Mouse (Mus musculus) monocyte, adult 2 months (primary cell): Measurements from ENCODE around the gene Fasn.

Experiments used
- DNase-seq, 2 experiments: peaks; one replicate each; pipeline ENCODE4 v3.0.0; 2022; ENCODE audit warnings: low spot score in 2 of 2, low read depth in 1 of 2

Fasn gene

GRCm38 (mm10) chr11:120829757-120830532 is 5.6 kb upstream of the Fasn start:
- DNase-seq = no peak

DNA sequence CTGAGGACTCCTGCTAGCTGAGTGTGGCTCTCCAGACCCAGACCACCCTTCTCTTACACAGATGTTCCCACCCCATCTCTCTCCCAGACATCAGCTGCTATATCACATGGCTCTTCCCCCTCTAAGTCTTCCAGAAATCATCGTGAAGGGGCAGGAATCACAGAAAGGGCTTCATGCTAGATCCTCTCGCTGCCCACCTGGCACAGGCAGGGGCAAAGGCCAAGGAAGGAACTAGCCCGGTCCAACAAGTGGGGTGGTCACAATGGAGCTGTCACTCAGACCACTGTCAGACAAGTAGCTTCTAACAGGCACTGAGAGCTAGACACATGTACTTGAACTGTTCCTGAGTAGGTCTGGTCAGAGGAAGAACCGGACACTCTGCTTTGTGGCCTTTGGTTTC is 4.1 kb upstream of the Fasn start:
- no peak for DNase-seq

DNA sequence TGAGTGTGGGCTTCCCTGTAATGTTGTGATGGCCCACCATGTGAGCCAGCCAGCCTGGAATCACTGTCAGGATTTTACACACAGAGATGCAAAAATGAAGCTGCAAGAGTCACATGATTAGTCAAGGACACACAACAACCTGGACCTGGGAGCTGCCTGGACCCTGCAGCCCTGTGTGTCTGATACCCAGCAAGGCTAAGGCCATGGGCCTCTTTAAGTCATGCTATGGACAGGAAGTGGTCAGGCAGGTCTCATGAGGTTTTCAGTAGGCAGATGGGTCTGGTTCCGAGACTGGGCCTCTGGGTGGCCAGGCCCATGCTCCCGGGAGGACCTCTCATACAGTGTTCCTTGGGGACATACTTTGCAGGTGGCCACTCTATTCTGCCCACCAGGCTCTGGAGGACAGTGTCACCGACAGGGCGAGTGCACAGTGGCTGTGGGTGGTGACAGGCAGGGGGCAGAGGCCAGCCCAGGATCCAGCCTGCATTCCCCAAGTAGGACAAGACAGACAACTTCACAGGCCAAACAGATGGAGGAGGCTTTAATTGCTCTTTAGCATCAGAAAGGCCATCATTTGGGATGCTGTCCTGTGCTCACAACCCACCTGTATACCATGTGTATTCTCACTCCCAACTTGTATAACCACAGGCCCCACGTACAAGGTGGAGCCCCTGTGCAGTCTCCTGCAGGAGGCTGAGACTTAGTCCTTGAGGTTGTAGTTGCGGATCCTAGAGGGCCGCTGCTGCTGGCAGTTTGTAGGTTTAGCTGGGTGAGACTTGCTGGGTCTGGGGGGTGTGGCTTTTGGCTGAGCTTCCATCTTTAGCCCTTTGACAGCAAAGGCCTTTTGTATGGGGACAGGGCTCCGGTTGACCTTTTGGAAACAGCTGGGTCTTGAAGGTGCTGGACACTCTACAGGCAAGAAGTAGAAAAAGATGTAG is 1.9 kb upstream of the Fasn start:
- DNase-seq = no peak

GRCm38 (mm10) chr11:120825289-120825863 is 1.0 kb upstream of the Fasn start:
- no peak for DNase-seq

DNA sequence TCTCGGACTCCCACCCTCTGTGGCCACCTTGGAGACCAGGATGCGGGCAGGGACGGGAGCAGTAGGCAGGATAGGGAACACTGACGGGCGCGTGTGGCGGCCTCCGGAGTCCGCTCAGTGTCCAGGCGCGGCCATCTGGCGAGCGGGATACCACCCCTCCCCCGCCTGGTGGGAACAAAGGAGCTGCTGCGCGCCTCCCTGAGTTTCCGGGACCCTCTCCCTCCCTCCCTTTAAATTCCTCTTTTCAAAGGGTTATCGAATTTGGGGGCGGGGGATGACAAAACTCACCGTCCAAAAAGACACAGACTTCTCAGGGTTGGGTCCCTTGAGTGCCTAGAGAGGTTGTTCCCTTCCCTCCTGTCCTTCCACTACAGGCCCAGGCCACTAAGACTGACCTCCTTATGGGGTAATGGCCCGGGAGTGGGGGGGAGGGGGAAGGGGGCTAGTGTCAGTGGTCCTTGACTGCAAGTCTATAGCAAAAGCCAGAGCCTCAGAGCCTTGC is 491 bp upstream of the Fasn start:
- DNase-seq = no peak

DNA sequence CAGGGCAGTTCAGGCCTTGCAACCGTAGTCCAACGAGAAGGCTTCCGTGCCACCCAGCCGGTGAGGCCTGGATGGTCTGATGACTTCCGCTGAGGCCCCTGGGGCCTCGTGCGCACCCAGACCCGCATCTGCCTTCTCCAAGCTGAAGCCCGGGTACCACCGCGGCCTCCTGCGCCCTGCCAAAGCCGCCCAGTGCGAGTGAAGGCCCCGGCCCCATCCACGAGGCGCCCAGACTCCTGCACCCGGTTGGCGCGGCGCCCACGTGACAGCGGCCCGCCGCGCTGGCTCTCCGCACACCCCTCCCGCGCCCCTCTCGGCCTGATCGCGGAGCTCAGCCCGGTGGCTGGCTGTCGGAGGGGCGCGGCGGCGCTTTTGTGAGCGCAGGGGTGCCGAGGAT is 798 bp downstream of the Fasn start:
- DNase-seq = no peak

DNA sequence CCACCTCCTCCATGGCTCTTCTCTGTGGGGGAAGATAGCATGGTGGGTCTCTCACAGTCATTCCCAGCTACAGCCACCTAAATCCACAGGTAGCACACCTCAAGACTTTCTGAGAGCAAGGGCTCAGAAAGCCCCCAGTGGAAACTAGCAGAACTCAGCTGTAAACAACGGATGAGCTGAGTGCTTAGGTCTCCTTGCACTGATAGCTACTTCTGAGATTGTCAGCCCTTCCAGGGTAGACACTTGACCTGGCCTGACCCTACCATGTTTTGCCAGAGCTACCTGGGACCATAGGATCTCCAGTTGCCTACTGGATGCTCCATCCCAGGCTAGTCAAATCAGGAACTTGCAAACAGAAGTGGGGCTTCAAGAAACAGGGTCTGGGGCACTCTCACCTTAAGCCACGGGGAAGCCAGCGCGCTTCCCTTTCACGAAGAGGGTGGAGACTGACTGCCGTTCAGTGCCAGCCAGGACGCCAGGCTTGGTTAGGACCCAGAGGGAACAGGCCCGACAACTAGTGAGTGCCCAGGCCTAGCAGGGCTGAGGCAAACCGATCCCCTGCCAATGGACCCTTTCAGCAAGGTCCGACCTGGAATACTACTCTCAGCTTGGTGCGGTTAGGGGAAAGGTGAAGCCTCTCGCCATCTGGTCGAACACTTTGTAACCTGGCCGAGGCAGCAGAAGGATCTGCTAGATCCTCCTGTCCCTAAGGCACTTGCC is 1.4 kb downstream of the Fasn start:
- no peak for DNase-seq

DNA sequence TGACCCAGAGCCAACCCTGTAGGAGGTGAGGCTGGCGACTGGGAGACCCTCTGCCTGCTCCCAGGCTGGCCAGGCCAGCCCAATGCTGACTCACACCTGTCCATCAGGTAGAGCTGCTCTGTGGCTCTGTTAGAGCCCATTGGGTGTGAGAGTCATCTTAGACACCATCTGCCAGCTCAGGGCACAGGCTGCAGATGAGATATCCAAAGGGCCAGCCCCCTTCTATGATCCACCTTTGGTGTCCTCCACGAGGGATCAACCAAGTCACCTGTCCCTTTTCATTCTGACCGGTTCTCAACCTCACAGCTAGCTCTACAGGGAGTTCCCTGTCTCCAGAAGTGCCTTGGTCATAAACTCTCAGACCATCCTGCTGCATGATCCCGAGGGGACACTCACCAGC is 2.0 kb downstream of the Fasn start:
- no peak for DNase-seq

GRCm38 (mm10) chr11:120821076-120821922 is 3.0 kb downstream of the Fasn start:
- DNase-seq = no peak

DNA sequence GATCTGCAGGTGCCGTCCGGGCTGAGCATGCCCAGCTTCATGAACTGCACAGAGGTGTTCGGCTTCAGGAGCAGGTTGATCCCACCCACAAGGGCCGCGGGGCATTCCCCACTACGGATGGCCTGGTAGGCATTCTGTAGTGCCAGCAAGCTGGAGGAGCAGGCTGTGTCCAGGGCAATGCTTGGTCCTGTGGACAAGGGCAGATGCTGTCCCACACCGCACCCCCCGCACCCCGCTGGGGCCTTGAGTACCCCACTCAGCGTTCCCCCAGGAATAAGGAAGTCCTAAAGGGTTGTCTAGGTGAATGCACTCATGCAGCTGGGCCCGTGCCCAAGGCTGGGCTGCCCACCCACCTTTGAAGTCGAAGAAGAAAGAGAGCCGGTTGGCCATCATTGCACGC is 3.8 kb downstream of the Fasn start:
- no peak for DNase-seq

- no peak for DNase-seq
Measured at GRCm38 (mm10) chr11:120819556-120819955, 4.8 kb downstream of the Fasn start.

DNA sequence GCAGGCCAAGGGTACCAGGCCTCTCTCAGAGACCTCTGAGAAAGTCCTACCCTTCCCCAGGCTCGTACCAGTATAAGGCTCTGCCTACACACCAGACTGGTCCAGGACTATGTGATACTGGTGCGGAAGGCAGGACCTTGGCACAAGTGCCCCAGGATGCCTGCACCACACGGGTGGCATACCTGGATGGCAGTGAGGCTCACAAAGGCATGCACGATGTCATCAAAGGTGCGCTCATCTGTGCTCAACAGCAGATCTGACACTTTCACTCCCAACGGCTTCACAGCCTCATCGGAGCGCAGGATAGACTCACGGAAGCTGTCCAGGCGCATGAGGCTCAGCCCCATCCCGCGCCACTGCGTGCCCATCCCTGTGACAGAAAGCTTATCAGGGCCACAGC is 6.1 kb downstream of the Fasn start:
- DNase-seq = no peak

GRCm38 (mm10) chr11:120817358-120817757 is 7.0 kb downstream of the Fasn start:
- no peak for DNase-seq

- DNase-seq = no peak
Measured at GRCm38 (mm10) chr11:120812068-120812467, 12.3 kb downstream of the Fasn start.

- no peak for DNase-seq
Measured at GRCm38 (mm10) chr11:120808010-120808409, 16.3 kb downstream of the Fasn start.

- no peak for DNase-seq
Measured at GRCm38 (mm10) chr11:120805375-120806298, 18.7 kb downstream of the Fasn start.

DNA sequence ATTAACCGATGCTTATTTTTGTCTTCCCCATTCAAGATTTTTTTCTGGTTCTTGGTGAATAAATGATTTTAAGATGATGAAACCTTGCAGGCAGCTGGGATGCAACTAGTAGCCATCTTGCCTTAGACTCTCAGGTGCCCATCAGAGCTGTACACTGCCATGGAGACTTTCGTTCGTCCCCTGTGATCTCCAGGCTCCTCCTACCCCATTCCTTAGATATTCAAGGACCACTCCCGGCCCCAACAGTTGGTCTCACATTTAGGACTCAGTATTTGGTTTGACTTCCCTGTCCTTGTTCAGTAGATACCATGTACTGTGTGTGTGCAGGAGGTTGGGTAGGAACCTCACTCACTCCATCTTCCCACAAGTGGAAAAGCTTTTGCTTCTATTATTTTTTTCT is 19.6 kb downstream of the Fasn start:
- no peak for DNase-seq

- no peak for DNase-seq
Measured at GRCm38 (mm10) chr11:120804274-120804673, 20.1 kb downstream of the Fasn start.
